Mouse (Mus musculus) intestine, embryonic 15.5 days (tissue): ENCODE measurements around the gene Chst3. TPM values are rescaled to one million over a fixed set of nuclear protein-coding genes. Genes with fewer than 3 reads are reported as not detected.

Experiments used
- ATAC-seq: fragments of 200-750 bp; cut with Nextera tagmentation; 2 replicates; pipeline ENCODE4 v1.8.0; 2017; ENCODE audit warnings: moderate TSS enrichment, moderate library complexity
- H3K27ac ChIP-seq: fragments of 300-500 bp; sonication (generic); 2 replicates; pipeline ENCODE4 v1.5.1; 2015; ENCODE audit warnings: mild to moderate bottlenecking, inconsistent platforms
- H3K27me3 ChIP-seq: fragments of 300-500 bp; sonication (generic); replicated peaks from 2 replicates; pipeline ENCODE4 v1.6.1; 2015; ENCODE audit warnings: inconsistent platforms
- H3K36me3 ChIP-seq: fragments of 300-500 bp; sonication (generic); 2 replicates; pipeline ENCODE4 v1.6.1; 2015; ENCODE audit warnings: inconsistent platforms
- H3K4me1 ChIP-seq: fragments of 300-500 bp; sonication (generic); replicated peaks from 2 replicates; pipeline ENCODE4 v1.6.1; 2015; ENCODE audit warnings: inconsistent platforms
- H3K4me2 ChIP-seq: fragments of 300-500 bp; sonication (generic); replicated peaks from 2 replicates; pipeline ENCODE4 v1.6.1; 2015; ENCODE audit warnings: mild to moderate bottlenecking, inconsistent platforms
- H3K4me3 ChIP-seq: fragments of 300-500 bp; sonication (generic); replicated peaks from 2 replicates; pipeline ENCODE4 v1.5.1; 2015; ENCODE audit warnings: inconsistent platforms
- H3K9ac ChIP-seq: fragments of 300-500 bp; sonication (generic); 2 replicates; pipeline ENCODE4 v1.6.1; 2015; ENCODE audit warnings: inconsistent platforms
- H3K9me3 ChIP-seq: fragments of 300-500 bp; sonication (generic); 2 replicates; pipeline ENCODE4 v1.6.1; 2016; ENCODE audit warnings: inconsistent platforms
- WGBS: fragments of 180-500 bp; shearing (Covaris S2); methylation state at CpG from one replicate; pipeline ENCODE4 v1.1.7; 2015; 5-methylcytosine and 5-hydroxymethylcytosine counted together
- polyA plus RNA-seq: library from polyadenylated mRNA; unstranded; fragments of >200 nt; fragmentation: Nextera tagmentation; extraction: Ambion mirVana; gene quantifications from 2 replicates; pipeline ENCODE4 v1.2.1, GENCODE M21; 2015

Chst3 gene
- polyA plus RNA-seq, 1 experiment from 2014 or later = 1.9 TPM

GRCm38 (mm10) chr10:60209237-60209636 is 9.8 kb downstream of the Chst3 start:
- no peak overlapping the region for H3K27ac ChIP-seq

DNA sequence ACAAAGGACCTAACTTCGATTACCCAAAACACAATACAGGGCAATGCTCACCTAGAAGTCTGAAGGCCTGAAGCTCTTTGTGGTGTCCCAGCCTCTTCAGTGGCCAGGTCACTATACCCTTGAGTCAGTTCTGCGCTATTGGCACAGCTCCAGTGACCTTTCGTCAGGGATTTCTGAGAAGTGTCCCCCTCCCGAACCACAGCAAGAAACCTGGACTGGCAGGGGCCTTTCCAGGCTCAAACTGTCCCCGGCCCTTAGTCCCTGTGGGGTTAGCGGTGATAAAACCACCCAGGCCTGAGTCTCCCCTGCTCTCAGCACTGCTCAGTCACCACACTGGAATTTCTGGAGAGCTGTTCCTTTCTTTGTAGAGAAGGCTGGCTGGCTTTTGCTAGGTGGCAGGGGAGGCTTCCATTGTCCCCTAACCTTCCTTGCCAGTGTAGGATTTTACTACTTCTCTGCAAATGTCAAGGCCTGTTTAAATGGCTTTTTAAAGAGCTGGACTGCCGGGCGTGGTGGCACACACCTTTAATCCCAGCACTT is 11.8 kb downstream of the Chst3 start:
- no peak overlapping the region for H3K27ac ChIP-seq
- H3K4me2 ChIP-seq = no peak overlapping the region
- WGBS = 76% methylated on average over 8 of the region's 8 CpGs
- H3K9me3 ChIP-seq = no peaks in the 10 kb centered on the region
- H3K4me3 ChIP-seq = no peak overlapping the region
- H3K9ac ChIP-seq = no peak overlapping the region
- peaks cover 9% of the 10 kb centered on the region; the same call in 1 of the 2 replicates for H3K4me1 ChIP-seq
- H3K36me3 ChIP-seq = no peaks in the 10 kb centered on the region
- ATAC-seq = no peak
- H3K27me3 ChIP-seq = no peaks in the 10 kb centered on the region

More at GRCm38 (mm10) chr10:60209237-60209636, 9.8 kb downstream of the Chst3 start:
- Histone ChIP-seq H3K4me1 (peaks cover 16% of the 10 kb centered on the region; the same call in 1 of the 2 replicates), H3K9me3 (no peaks in the 10 kb centered on the region), H3K36me3 (no peaks in the 10 kb centered on the region), H3K27me3 (no peaks in the 10 kb centered on the region), H3K4me3 (no peak overlapping the region), H3K9ac (no peak overlapping the region), H3K4me2 (no peak overlapping the region)
- ATAC-seq = no peak
- WGBS = 62% methylated on average over 5 of the region's 5 CpGs

- H3K36me3 ChIP-seq = no peaks in the 10 kb centered on the region
- no peaks in the 10 kb centered on the region for H3K9me3 ChIP-seq
- H3K27me3 ChIP-seq = no peaks in the 10 kb centered on the region
- no peak overlapping the region for H3K4me3 ChIP-seq
- H3K4me1 ChIP-seq = 0 out of 2 replicates have a peak, but pooled peaks cover 4% of the 10 kb centered on the region
- no peak overlapping the region for H3K27ac ChIP-seq
- 65% methylated on average over 9 of the region's 9 CpGs for WGBS
- no peak for ATAC-seq
- no peak overlapping the region for H3K4me2 ChIP-seq
- H3K9ac ChIP-seq = no peak overlapping the region
Observed at GRCm38 (mm10) chr10:60205601-60206241, 13.3 kb downstream of the Chst3 start.

GRCm38 (mm10) chr10:60202785-60203184 is 16.3 kb downstream of the Chst3 start:
- no peaks in the 10 kb centered on the region for H3K27me3 ChIP-seq
- 44% methylated on average over 5 of the region's 5 CpGs for WGBS
- 0 out of 2 replicates have a peak, but pooled peaks cover 2% of the 10 kb centered on the region for H3K4me1 ChIP-seq
- no peak overlapping the region for H3K4me2 ChIP-seq
- H3K36me3 ChIP-seq = no peaks in the 10 kb centered on the region
- no peak overlapping the region for H3K9ac ChIP-seq
- ATAC-seq = peak; percentile 45
- no peak overlapping the region for H3K27ac ChIP-seq
- H3K4me3 ChIP-seq = no peak overlapping the region
- H3K9me3 ChIP-seq = no peaks in the 10 kb centered on the region

DNA sequence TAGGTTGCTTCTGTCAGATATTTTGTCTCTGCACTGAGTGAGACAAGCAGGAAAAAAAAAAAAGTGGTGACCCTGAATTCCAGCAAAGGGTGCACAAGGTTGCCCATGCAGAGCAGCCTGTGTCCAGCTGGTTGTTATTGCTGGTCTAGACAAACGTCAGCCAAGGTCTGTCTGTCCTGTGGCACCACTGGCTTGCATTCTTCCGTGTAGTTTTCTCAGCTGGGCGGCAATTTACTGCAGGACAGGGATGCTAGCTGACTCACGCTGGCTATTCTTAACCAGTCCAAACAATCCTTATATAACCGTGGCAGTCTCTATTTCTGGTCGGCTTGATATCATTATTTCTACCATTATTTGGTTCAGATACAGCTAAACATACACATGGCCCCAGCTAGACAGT is 18.1 kb downstream of the Chst3 start:
- Histone ChIP-seq H3K9ac (no peak overlapping the region), H3K36me3 (no peaks in the 10 kb centered on the region), H3K27ac (no peak overlapping the region), H3K4me3 (no peak overlapping the region), H3K4me2 (no peak overlapping the region), H3K27me3 (no peaks in the 10 kb centered on the region), H3K9me3 (no peaks in the 10 kb centered on the region), H3K4me1 (peaks cover 7% of the 10 kb centered on the region; the same call in 1 of the 2 replicates)
- no peak for ATAC-seq
- WGBS = 63% methylated on average over 6 of the region's 6 CpGs

- WGBS = 72% methylated on average over 6 of the region's 6 CpGs
- no peak overlapping the region for H3K27ac ChIP-seq
- no peak for ATAC-seq
- no peaks in the 10 kb centered on the region for H3K9me3 ChIP-seq
- no peak overlapping the region for H3K4me3 ChIP-seq
- H3K4me1 ChIP-seq = peaks cover 20% of the 10 kb centered on the region
- H3K9ac ChIP-seq = no peak overlapping the region
- no peaks in the 10 kb centered on the region for H3K27me3 ChIP-seq
- no peak overlapping the region for H3K4me2 ChIP-seq
- no peaks in the 10 kb centered on the region for H3K36me3 ChIP-seq
Observed at GRCm38 (mm10) chr10:60199378-60199777, 19.7 kb downstream of the Chst3 start.

DNA sequence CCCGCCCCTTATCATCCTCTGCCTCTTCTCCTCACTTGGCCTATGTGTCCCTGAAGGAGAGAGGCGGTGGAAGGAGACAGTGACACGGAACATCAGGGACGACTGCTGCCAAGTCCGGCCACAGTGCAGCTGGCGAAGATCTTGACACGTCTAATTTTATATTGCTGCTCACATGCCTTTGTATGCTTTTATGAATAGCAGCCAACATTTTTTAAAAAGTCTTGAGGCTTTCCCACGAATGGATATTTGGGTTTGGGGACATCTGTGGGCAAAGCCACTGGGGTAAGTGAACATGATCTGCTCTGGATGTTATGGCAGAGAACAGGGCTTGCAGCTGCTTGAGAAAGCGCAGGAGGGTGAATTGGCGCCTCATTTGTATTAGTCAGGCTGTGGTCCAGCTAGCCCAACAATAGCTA is 21.6 kb downstream of the Chst3 start:
- 61% methylated on average over 10 of the region's 10 CpGs for WGBS
- H3K27me3 ChIP-seq = no peaks in the 10 kb centered on the region
- H3K36me3 ChIP-seq = no peaks in the 10 kb centered on the region
- no peak overlapping the region for H3K9ac ChIP-seq
- ATAC-seq = 0 out of 2 replicates have a peak, but pooled peaks have one; percentile 35
- H3K4me2 ChIP-seq = no peak overlapping the region
- H3K9me3 ChIP-seq = no peaks in the 10 kb centered on the region
- no peak overlapping the region for H3K4me3 ChIP-seq
- H3K27ac ChIP-seq = peak overlapping the region; percentile 49
- H3K4me1 ChIP-seq = peaks cover 28% of the 10 kb centered on the region

DNA sequence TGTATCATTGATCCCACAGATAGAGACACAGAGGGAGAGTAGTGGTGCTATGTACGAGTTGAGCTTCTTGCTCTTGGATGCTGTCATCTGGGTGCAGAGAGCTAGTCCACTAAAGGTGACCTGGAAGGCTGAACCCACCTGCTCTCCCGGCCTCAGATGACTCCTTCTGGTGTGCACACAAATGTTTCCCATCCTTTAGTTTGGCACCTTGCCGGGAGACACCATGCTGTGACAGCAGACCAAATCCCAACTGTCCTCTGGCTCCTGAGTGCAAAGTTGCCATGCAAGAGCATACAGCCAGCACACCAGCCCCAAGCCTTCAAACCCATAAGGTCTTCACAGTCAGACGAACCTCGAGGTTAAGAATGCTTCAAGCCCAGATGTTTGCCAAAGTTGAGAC is 22.1 kb downstream of the Chst3 start:
- ATAC-seq = no peak
- Histone ChIP-seq H3K27me3 (no peaks in the 10 kb centered on the region), H3K27ac (peak overlapping the region; percentile 49), H3K36me3 (no peaks in the 10 kb centered on the region), H3K4me1 (peaks cover 32% of the 10 kb centered on the region), H3K9me3 (no peaks in the 10 kb centered on the region), H3K4me3 (no peak overlapping the region), H3K9ac (no peak overlapping the region), H3K4me2 (no peak overlapping the region)
- WGBS = 52% methylated on average over 5 of the region's 5 CpGs

DNA sequence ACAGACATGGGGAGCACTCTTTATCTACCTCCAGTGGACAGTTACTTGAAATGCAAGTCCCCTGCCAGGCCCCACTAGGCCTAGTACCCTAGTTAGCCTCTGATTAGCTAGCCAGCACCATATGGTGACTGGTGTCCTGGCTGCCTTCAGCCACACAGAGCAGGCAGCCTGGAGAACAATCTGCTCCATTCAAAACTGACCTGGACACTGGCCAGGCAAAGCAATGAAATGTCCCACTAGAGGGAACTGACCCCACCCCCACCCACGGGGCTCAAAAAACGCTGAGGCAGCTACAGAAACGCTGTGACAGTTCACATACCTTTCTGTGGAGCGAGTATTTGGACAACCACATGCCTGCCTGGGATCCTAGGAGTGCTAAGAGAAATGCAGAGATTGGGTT is 24.0 kb downstream of the Chst3 start:
- Histone ChIP-seq H3K27me3 (no peaks in the 10 kb centered on the region), H3K4me2 (0 out of 2 replicates have a peak overlapping the region, but pooled peaks have one; percentile 48), H3K9me3 (no peaks in the 10 kb centered on the region), H3K4me3 (no peak overlapping the region), H3K4me1 (peaks cover 38% of the 10 kb centered on the region), H3K36me3 (no peaks in the 10 kb centered on the region), H3K9ac (no peak overlapping the region), H3K27ac (peak overlapping the region; percentile 65; the same call in 1 of the 2 replicates)
- WGBS = 22% methylated on average over 4 of the region's 4 CpGs
- no peak for ATAC-seq

GRCm38 (mm10) chr10:60193532-60194423 is 25.3 kb downstream of the Chst3 start:
- no peaks in the 10 kb centered on the region for H3K9me3 ChIP-seq
- H3K27ac ChIP-seq = peak overlapping the region; percentile 65
- H3K4me1 ChIP-seq = peaks cover 38% of the 10 kb centered on the region
- no peaks in the 10 kb centered on the region for H3K27me3 ChIP-seq
- WGBS = 9% methylated on average over 19 of the region's 19 CpGs
- no peak overlapping the region for H3K9ac ChIP-seq
- H3K36me3 ChIP-seq = no peaks in the 10 kb centered on the region
- no peak overlapping the region for H3K4me3 ChIP-seq
- peak; percentile 85 for ATAC-seq
- peak overlapping the region; percentile 48 for H3K4me2 ChIP-seq

GRCm38 (mm10) chr10:60191796-60192195 is 27.3 kb downstream of the Chst3 start:
- Histone ChIP-seq H3K27me3 (no peaks in the 10 kb centered on the region), H3K9ac (no peak overlapping the region), H3K4me2 (peak overlapping the region; percentile 79), H3K9me3 (no peaks in the 10 kb centered on the region), H3K4me1 (peaks cover 36% of the 10 kb centered on the region), H3K36me3 (no peaks in the 10 kb centered on the region), H3K4me3 (peak overlapping the region; percentile 32), H3K27ac (no peak overlapping the region)
- peak; percentile 55 for ATAC-seq
- WGBS = under 1% methylated on average over 17 of the region's 17 CpGs

DNA sequence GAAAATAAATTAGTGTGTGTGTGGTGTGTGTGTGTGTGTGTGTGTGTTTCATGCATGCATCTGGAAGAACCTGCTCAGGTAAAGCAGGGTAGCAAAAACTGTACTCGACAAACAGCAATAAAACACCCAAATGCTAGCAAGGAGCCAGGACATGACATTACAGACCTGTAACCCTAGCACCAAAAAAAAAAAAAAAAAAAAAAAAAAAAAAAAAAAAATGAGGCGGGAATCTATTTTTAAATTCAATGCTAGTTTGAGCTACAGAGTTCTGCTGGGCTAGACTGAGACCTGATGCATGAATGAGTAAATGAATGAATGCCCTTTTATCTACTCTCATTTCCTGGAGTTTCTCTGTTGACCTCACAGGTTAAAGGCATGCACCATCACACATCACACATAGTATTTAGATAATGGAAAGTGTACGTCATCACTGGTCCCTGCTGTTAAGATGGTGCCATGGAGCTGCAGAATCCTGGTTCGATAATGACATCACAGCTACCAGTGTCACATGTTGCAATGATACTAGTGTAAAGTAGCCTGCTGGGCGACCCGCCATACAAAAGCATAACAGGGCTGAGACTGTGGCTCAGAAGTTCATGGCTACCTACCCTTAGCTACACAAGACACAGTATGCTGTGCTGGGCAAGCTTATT is 29.4 kb downstream of the Chst3 start:
- no peak overlapping the region for H3K4me3 ChIP-seq
- no peaks in the 10 kb centered on the region for H3K9me3 ChIP-seq
- H3K36me3 ChIP-seq = no peaks in the 10 kb centered on the region
- no peaks in the 10 kb centered on the region for H3K27me3 ChIP-seq
- ATAC-seq = no peak
- no peak overlapping the region for H3K27ac ChIP-seq
- WGBS = 80% methylated on average over 6 of the region's 6 CpGs
- no peak overlapping the region for H3K4me2 ChIP-seq
- H3K9ac ChIP-seq = no peak overlapping the region
- H3K4me1 ChIP-seq = peaks cover 24% of the 10 kb centered on the region
